Mouse (Mus musculus) left cerebral cortex, adult 8-10 months (tissue): ENCODE results near the gene Aff3. TPM values are rescaled to one million over a fixed set of nuclear protein-coding genes. Genes with fewer than 3 reads are reported as not detected.

Experiments used
- DNase-seq, 2 experiments: peaks; one replicate each; pipeline ENCODE4 v3.0.0; 2022; ENCODE audit warnings: low spot score in 2 of 2
- total RNA-seq, 4 experiments: library from RNA; stranded (reverse); gene quantifications; 2 replicates each; pipeline ENCODE4 v1.2.4; 2022

Aff3 gene
- total RNA-seq, 4 experiments from 2014 or later, result 96.9 to 118 (median 107) TPM

DNA sequence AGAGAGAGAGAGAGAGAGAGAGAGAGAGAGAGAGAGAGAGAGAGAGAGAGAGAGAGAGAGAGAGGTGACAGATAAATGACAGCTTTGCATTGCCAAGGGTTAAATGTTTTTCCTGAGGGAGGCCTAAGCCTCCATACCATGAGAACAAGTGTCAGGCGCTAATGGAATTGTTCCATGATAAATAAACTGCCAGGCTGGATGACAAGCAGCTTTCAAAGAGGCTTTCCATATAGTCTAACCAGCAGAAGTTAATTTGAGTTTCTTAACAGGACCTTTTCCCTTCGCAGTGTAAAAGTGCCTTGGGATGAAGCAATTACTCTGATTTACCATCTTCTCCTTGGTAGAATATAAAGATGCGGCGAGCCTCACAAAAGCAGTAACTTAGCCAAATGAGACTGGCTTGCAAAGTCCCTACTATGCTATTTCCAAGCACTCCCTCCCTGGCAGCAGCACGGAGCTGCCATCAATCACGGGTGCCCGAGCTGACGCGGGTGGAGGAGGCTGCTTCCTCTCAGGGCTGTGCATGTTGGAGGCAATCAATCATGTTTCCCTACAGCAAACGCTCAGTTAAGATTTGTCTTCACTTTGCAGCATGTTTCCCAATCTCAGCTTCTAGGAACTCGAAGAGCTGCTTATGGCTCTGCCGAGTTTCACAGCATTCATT, 119.3 kb downstream of the Aff3 start:
- peak in 1 of 2 experiments; percentile 21 for DNase-seq

DNA sequence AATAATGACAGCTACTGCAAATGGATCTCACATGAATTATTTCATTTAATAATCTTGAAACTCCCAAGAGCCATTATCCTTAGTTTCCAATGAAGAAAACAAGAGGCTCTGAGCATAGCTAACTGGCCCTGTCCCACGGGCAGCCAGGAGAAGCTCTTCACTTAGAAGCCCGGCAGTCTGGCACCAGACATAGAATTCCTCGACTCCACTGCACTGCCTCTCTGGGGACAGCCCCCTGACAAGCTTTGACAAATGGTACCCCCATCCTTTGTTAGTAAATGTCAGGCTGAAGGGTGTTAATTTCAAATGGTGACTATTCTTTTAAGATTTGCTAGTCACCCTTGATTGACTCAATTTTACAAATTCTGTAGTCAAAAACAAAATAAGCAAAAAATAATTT, 120.3 kb downstream of the Aff3 start:
- DNase-seq, result no peak

DNA sequence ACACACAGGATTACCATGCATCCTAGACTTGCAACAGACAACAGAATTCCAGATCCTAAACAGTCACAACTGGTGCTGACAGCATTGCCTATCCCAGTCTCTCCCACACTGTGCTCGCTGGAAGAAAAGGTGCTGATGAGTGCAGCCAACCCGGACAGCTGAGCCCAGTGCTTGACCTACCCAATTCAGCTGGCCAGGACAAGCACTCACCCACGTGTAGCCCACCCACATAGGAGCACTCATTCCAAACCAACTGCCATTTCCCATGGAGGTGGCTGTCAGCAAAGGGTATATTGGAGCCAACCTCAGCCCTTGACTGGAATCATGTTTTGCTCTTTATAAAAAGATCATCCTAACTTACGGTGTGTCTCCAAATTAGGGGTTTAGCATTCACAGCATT, 123.2 kb downstream of the Aff3 start:
- no peak for DNase-seq

DNA sequence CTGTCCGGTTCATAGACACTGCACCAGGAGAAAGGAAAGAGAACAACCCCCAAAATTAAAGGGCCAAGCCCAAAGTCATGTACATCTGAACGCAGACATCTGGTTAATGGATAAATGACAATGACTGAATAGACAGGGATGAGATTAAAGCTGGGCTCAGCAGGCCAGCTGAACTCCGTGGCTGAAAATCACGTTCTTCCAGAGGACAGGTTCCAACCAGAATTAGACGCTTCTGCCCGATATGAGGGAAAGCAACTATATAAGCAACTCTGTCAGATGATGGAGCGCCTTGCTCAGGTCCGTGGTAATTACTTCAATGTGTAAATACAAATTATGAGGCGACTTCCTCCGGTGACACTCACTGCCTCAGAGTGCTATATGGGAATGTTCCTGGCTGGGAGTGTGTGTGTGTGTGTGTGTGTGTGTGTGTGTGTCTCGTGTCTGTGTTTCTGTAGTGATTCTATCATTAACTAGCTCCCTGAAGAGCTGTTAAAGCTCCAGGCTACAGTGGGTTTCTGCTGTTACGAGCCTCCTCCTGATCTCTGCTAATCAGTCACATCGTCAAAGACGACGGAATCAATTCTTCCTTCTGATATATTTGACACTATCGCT, 127.7 kb downstream of the Aff3 start:
- DNase-seq, result no peak

DNA sequence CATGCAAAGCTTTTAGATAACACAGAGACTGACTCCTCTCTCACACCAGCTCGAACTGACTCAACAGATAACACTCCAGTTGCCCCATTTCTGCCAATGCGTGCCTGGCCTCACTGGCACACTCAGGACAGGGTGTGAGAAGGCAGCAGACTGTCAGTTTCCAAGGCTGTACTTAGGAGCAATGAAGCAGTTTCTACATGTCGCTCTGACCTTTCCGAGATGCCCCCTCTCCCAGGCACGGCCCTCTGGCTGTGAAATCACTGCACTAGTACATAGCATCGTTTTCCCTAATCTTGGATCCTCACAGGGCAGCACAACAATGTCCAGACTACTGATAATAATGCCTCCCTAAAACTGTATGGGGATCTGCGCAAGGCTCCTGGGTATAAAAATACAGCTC, 132.2 kb downstream of the Aff3 start:
- DNase-seq, result no peak

DNA sequence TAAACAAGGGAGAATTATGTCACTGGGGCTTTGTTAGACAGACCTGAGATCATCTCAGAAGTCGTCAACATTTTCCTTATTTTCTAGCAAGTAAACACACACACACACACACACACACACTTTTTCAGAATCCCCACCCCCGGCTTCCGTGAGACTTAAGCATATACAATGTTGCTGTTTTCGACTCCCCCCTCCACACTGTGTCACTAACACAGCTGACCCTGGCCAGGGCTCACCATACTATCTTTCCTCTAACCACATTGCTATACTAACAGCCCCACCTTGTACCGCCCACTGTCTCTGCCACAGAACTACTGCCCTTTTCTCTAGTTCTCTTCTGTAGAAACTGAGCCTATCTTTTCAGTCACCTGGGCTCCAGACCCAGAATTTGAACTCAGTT, 136.1 kb downstream of the Aff3 start:
- DNase-seq, result no peak

DNA sequence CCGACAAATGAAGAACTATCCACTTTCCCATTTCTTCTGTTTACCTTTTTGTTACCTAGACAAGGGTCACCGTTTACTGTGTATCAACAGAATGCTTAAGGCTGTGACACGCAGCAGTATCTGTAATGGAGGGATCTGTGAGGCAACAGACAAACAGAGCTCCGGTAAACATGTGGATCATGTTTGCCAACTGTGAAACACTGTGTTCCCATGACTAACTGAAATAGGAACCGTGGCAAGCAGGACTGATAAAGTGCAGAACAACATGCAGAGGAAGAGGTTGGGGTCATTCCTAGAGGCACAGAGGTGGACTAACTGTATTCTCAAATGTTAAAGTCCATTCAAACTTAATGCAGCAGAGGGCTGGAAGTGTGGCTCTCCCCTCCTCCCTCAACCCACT, 138.2 kb downstream of the Aff3 start:
- no peak for DNase-seq

DNA sequence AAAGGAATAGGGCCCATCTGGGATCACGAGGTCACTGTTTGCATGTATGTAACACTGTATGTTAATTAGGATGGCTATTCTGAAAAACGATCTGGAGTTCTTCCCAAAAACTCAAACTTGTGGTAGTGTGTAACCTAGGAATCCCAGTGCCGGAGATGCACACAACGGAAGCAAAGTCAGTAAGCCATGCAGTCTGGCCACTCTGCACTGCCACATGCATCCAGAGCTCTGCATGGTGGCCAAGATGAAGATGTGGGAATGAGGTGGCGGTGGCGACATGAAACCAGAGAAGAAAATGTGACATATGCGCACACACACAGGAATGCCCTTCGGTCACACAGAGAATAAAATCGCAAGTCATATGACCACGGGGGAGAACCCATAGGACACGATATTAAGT, 143.1 kb downstream of the Aff3 start:
- DNase-seq, result no peak

DNA sequence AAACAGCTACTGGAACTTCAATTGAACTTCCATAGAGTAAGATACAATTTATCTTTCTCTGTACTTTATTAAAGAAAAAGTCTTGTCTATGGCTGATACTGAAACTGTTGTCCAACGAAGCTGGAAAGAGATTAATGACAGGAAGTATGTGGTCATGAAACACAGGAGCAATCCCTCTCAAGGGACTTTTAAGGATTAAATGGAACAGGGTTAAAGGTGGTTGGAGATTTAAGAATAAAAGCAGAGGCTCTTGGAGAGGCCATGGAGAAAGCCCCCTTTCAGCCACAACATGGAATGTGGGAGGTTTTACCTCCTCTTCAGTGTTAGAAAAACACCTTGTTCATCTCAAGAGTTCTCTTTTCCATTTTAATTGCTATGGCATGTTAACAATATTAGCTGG, 148.5 kb downstream of the Aff3 start:
- no peak for DNase-seq

DNA sequence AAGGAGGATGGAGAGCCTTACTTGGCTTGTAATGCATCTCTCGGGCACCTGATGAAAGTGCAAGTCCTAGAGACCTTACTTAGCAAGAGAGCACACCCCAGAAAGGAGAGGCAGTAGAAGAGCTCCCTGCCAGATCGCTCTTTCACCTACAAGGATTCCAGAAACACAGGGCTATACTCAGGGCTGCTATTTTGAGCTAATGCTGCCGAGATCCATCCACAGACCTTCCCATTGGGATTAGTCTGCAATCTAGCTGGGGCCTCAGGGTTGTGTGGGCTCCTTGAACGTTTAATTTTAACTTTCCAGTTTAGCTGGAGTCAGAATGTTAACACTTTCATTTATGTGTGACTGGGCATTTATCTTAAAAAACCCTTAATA, 150.1 kb downstream of the Aff3 start:
- no peak for DNase-seq

DNA sequence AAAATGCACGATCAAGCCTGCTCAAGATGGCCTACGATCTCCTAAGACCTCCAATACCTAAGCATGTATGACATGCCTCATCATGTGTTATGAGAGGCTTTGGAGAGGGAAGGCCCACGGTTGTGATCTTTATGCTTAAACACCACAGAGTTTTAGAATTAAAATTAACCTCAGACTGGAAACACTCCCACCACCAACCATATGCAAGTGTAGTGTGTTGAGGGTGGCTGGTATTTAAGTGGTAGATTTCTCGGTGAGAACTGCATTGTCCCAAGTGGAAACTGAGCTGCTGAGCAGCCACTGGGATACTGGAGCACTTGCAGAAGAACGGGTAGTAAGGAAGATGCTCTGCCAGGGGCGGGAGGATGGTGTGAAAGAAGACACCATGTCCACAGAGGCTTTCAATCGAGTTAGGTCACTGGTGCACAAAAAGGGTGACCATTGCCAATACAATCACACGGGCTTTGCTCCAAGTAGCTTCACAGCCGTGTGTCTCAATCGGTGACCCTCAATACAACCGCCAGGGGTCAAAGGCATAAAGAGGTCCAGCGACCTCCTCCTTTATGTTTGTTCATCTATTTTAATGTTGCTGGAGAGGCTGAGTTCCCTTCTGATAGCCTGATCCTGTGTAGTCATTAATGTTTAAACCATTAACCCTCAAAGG, 150.7 kb downstream of the Aff3 start:
- no peak for DNase-seq

DNA sequence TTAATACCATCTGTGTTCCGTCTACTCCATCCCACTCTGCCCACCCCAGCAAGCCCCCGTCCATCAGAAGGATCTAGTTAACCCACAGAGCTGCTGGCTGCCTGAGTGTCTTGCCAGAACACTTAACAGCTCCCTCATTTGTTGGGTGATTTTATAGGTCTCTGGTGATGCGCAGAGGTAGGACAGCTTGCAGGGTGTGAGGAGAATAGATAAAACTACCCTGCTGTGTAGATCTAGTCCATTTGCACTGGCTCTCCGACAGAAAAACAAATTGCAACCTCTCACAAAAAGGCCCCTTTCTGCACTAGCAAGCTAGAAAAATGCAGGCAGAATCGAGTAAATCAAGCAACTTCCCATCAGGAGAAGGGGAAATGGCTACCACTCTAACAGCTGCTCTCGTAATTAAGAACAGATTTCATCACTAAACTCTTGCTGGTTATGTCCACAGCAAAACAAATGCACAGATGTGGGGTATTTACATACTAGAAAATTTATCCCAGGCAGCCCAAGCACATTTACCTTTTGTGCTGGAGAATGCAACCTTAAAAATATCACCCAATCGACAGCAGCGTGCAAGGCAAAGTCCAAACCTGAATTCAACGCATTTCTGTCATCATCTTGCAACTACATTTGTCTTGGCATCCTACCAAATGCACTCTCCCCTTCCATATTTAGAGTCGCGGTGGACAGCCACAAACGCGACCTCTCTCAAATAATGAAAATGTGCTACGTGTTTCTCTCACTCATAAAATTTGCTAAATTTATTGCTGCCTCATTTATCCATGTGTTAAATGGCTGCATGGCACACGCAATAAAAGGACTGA, 152.3 kb downstream of the Aff3 start:
- no peak for DNase-seq

DNA sequence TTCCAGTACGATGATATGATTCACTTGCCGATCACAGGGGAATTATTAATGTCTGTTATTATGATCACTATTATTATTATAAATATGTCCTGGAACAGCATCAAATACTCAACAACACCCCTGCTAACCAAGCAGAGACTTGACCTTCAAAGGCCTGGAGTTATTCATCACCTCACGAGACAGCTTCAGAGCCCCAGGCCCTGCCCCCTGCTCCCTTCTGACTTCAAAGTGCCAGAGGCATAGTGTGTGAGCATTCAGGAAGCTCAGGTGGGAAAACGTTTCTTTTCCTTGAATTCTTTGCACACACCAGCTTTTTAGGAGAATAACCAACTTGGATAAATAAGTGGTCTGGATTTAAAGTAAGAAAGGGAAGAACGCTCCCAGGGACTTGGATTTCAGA, 153.7 kb downstream of the Aff3 start:
- DNase-seq, result no peak

DNA sequence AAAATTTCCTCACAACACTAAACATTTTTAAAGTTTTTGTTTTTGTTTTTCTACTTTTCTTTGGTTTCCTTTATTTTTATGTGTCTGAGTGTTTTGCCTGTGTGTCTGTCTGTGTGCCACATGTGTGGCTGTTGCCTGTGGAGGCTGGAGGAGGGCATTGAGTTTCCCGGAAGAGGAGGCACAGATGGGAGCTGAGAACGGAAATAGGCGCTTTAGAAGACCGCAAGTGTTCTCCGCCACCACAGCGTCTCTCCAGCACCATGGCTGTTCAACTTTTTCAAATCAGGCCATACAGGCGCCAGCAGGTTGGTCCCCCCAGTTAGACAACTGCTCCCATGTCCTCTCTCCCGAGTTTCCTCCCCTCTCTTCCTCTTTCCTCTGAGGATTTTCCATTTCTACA, 155.5 kb downstream of the Aff3 start:
- DNase-seq, result no peak

DNA sequence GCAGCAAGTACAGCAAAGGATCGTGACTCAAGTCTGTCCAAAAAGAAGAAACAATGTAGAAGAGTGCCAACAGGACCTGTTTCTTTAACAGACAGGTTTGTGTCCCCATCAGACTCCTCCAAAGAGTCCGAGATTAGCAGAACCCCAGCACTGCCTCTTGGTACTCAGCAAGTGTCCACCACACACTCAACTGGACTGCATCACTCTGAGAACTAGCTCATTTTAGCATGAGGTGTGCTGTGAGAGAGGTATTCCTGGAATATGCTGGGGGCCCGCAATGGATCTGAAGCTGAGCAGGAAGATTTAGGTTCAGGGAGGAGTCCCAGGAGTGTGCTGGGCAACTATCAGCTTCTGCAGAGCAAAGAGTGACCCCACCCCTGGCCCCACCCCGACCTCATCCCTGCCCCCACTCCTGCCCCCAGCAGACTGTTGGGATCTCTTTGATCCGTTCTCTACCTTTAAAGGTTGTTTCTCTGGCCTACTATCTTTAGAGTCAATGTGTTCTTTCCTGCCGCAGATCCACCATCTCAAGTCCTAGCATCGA, 157.0 kb downstream of the Aff3 start:
- DNase-seq, result no peak

DNA sequence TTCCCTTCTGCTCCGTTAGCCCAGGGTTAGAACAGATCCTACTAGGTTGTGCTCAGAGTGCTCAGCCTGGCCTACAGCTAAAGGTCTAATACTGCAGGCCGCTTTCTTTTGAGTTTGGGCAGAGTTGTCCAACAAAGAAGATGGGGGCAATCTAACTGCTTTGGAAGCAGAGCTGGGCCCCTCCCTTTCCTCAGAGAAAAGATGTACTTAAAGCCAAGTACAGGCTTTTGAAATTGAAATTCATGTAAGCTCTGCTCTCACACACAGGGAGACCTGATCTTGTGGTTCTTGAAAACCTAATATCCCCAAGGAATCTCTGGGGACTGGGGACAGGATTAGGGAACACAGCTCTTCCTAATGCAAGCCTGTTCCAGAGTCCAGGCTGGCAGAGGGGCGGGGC, 158.4 kb downstream of the Aff3 start:
- DNase-seq, result no peak

DNA sequence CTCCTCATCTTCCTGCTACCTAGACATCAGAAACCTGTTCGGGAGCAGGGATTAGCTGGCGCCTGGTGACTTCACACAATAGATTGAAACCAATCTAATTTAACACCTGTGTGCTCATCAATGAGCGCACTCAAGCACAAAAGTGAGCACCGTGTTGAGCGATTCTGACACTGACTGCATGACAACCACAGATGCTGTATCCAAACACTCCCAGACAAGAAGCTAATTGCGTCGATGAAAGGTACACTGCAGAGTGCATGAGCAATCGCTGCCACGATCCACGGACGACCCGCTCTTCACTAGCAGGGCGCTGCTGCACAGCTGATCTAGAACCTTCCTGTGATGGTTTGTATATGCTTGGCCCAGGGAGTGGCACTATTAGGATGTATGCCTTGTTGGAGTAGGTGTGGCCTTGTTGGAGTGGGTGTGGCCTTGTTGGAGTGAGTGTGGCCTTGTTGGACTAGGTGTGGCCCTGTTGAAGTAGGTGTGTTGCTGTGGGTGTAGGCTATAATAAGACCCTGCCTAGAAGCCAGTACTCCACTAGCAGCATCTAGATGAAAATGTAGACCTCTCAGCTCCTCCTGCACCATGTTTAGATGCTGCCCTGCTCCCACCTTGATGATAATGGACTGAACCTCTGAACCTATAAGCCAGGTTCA, 161.2 kb downstream of the Aff3 start:
- no peak for DNase-seq

DNA sequence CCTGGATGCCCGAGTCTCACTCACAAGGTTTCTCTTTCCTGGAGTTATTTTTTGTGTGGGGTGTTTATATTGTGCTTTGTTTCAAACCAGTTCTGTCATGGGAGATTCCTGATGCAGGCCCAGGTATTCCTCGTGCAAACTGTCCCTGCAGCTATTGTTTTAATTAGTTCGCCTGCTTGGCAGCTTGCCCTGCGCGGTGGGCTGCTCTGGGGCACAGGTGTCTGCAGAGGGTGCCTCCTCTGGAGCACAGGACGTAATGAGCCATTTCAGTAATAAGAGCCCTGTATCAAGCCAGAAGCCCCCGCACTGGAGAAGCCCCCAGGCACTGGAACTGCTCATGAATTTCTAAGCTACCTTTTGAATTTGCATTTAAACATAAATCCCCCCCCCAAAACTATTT, 162.0 kb downstream of the Aff3 start:
- no peak for DNase-seq

DNA sequence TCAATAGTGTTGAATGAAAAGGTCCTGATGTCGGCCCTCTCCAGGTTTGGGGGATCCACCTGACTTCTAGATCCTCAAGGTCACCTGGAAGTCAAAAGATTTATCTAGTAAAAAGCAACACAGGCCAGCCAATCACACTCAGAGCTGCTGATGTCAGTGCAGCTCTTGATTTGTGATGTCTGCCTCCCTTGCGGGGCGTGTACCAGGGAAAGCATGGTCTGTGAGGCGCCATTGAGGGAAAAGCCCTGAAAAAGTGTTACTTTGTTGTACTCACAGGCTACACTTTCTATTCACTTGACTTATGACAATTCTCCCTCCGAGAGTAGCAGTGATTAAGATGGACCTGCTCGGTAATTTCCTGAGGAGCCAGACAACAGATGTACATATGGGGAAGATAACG, 163.5 kb downstream of the Aff3 start:
- no peak for DNase-seq

DNA sequence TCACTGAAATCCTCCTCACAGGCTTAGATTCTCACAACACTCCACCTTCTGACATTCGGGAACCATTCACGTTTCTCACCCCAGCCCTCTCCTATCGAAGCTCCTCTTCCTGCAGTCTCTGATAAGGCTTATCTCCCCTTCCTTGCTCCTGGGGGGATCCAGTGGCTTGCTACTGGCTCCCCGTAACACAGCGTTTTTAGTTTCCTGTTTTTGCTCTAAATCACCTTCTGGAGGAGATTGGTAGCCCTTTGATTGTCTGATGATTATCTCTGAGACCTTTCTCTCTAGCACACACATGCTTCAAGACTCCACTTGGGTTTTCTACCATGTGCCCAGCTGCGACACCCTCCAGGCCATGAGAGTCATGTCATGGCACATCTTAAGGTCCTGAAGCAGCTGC, 165.3 kb downstream of the Aff3 start:
- DNase-seq, result no peak

DNA sequence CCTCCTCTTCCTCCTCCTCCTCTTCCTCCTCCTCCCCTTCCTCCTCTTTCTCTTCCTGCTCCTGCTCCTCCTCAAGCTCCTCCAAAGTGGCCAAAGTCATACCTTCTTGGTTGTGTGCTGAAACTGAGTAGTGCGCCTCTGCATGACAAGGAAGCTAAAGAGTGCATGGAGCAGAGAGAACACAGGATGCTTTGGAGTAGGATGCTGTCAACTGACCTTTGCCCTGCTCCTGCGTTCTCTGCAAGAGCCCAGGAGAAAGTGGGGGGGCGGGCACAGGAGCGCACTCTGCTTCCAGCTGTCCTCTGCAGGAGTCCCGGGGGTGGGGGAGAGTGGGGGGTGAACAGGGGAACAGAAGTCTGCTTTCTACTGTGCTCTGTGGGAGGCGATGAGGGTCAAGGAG, 167.2 kb downstream of the Aff3 start:
- no peak for DNase-seq
